Mouse (Mus musculus): ENCODE data around the gene Rab25.

GRCm38 (mm10) chr3:88544514-88544913 is 3.6 kb downstream of the Rab25 start:
- TF ChIP-seq EP300 (optimal IDR thresholded peaks at IDR 0.05) = no peak
- peak; percentile 79 for TF ChIP-seq CTCF (IDR thresholded peaks at IDR 0.05; ENCODE audit: low read depth)

Measured in stomach, postnatal 0 days (tissue).